Mouse (Mus musculus): Measurements from ENCODE around the gene Tcf20. TPM values are rescaled to one million over a fixed set of nuclear protein-coding genes. Genes with fewer than 3 reads are reported as not detected.

Gene Tcf20
- total and polyA plus RNA-seq, 3 experiments = 34.7 to 92.0 (median 91.8) TPM

- TF ChIP-seq JUND (IDR thresholded peaks at IDR 0.05; ENCODE audit: low read depth, low read length) (no peak), MEF2A (IDR thresholded peaks at IDR 0.05; ENCODE audit: extremely low read depth, insufficient replicate concordance, low read depth, low read length, poor library complexity, severe bottlenecking) (no peak), ZMIZ1 (IDR thresholded peaks at IDR 0.05; ENCODE audit: low read depth, low read length) (no peak), POLR2AphosphoS2 (IDR thresholded peaks at IDR 0.05; ENCODE audit: low read length) (no peak), UBTF (IDR thresholded peaks at IDR 0.05; ENCODE audit: borderline replicate concordance, insufficient read depth, low read depth, low read length) (no peak), EP300 (IDR thresholded peaks at IDR 0.05; ENCODE audit: low read depth in 1 of 2, low read length in 2 of 2) (no peak), GATA1 (IDR thresholded peaks at IDR 0.05; ENCODE audit: low read depth, low read length) (no peak), GABPA (IDR thresholded peaks at IDR 0.05; ENCODE audit: low read depth, low read length) (no peak), RCOR1 (IDR thresholded peaks at IDR 0.05; ENCODE audit: low read depth, low read length) (no peak), CHD2 (IDR thresholded peaks at IDR 0.05; ENCODE audit: low read length) (no peak), USF1 (IDR thresholded peaks at IDR 0.05; ENCODE audit: low read depth, low read length) (no peak), POLR2A (IDR thresholded peaks at IDR 0.05; ENCODE audit: control insufficient read depth in 1 of 2, insufficient read depth in 1 of 2, low read depth in 1 of 2, low read length in 2 of 2, poor library complexity in 1 of 2) (no peak), RAD21 (IDR thresholded peaks at IDR 0.05; ENCODE audit: low read depth, low read length) (no peak), NRF1 (IDR thresholded peaks at IDR 0.05; ENCODE audit: insufficient read depth, low read depth, low read length, poor library complexity, severe bottlenecking) (no peak)
- Histone ChIP-seq H3K4me1 (ENCODE audit: control insufficient read depth in 1 of 2, insufficient read depth in 2 of 2, low read length in 2 of 2) (no peaks in the 10 kb centered on the region), H3K9me3 (replicated peaks; ENCODE audit: insufficient read depth, low read length) (no peaks in the 10 kb centered on the region), H3K27ac (ENCODE audit: control insufficient read depth, low read depth, low read length) (no peak overlapping the region), H3K36me3 (ENCODE audit: control insufficient read depth in 1 of 2, insufficient read depth in 2 of 2, low read length in 2 of 2) (no peaks in the 10 kb centered on the region), H3K4me3 (ENCODE audit: control insufficient read depth in 1 of 2, insufficient read depth in 1 of 2, low read depth in 2 of 2, low read length in 2 of 2) (no peak overlapping the region), H3K27me3 (ENCODE audit: control insufficient read depth in 1 of 2, insufficient read depth in 2 of 2, low read length in 2 of 2) (no peaks in the 10 kb centered on the region), H3K9ac (ENCODE audit: control insufficient read depth, low read depth, low read length, poor library complexity, severe bottlenecking) (no peak overlapping the region), H3K79me2 (ENCODE audit: control insufficient read depth, insufficient read depth, low read length, poor library complexity) (no peaks in the 10 kb centered on the region)
- no peak for DNase-seq (ENCODE audit: low read depth, low spot score)
Observed at GRCm38 (mm10) chr15:82968449-82968848, 19.2 kb downstream of the Tcf20 start.

- H3K9me3 ChIP-seq (replicated peaks; ENCODE audit: insufficient read depth, low read length) = no peaks in the 10 kb centered on the region
- no peaks in the 10 kb centered on the region for H3K79me2 ChIP-seq (ENCODE audit: control insufficient read depth, insufficient read depth, low read length, poor library complexity)
- no peak for DNase-seq (ENCODE audit: low read depth, low spot score)
- H3K9ac ChIP-seq (ENCODE audit: control insufficient read depth, low read depth, low read length, poor library complexity, severe bottlenecking) = no peak overlapping the region
- no peaks in the 10 kb centered on the region for H3K27me3 ChIP-seq (ENCODE audit: control insufficient read depth in 1 of 2, insufficient read depth in 2 of 2, low read length in 2 of 2)
- no peak for TF ChIP-seq RAD21 (IDR thresholded peaks at IDR 0.05; ENCODE audit: low read depth, low read length)
- TF ChIP-seq MYC (IDR thresholded peaks at IDR 0.05; ENCODE audit: low read depth, low read length) = no peak
- no peak for TF ChIP-seq MAFK (IDR thresholded peaks at IDR 0.05; ENCODE audit: borderline replicate concordance, low read depth, low read length)
- TF ChIP-seq GATA1 (IDR thresholded peaks at IDR 0.05; ENCODE audit: low read depth, low read length) = no peak
- no peak for TF ChIP-seq MXI1 (IDR thresholded peaks at IDR 0.05; ENCODE audit: low read depth, low read length)
- no peak for TF ChIP-seq JUND (IDR thresholded peaks at IDR 0.05; ENCODE audit: low read depth, low read length)
- no peak for TF ChIP-seq TBP (IDR thresholded peaks at IDR 0.05; ENCODE audit: low read depth, low read length)
- no peak for TF ChIP-seq HCFC1 (IDR thresholded peaks at IDR 0.05; ENCODE audit: low read depth, low read length)
- no peak for TF ChIP-seq POLR2AphosphoS5 (IDR thresholded peaks at IDR 0.05; ENCODE audit: borderline replicate concordance, low read depth, low read length)
- no peak for TF ChIP-seq TCF12 (IDR thresholded peaks at IDR 0.05; ENCODE audit: low read depth, low read length)
- no peak for TF ChIP-seq ZKSCAN1 (IDR thresholded peaks at IDR 0.05; ENCODE audit: low read depth, low read length)
- H3K36me3 ChIP-seq (ENCODE audit: control insufficient read depth in 1 of 2, insufficient read depth in 2 of 2, low read length in 2 of 2) = no peaks in the 10 kb centered on the region
- H3K4me1 ChIP-seq (ENCODE audit: control insufficient read depth in 1 of 2, insufficient read depth in 2 of 2, low read length in 2 of 2) = no peaks in the 10 kb centered on the region
- no peak overlapping the region for H3K4me3 ChIP-seq (ENCODE audit: control insufficient read depth in 1 of 2, insufficient read depth in 1 of 2, low read depth in 2 of 2, low read length in 2 of 2)
- H3K27ac ChIP-seq (ENCODE audit: control insufficient read depth, low read depth, low read length) = no peak overlapping the region
Observed at GRCm38 (mm10) chr15:82967947-82968346, 19.7 kb downstream of the Tcf20 start.

Measured in MEL (cell line).